Mouse (Mus musculus) testis, postnatal 14 days (tissue): ENCODE data around the gene Sptssb.

ENCODE experiments used
- DNase-seq: peaks from one replicate; pipeline ENCODE4 v3.0.0; 2021; ENCODE audit warnings: low spot score

The Sptssb gene

GRCm38 (mm10) chr3:69859858-69860588 lies at the start of gene Sptssb:
Gene Sptssb (minus strand): TSS chr3:69859940.
- DNase-seq = no peak

- DNase-seq = no peak
These were observed 48.3 kb upstream of the Sptssb start for GRCm38 (mm10) chr3:69908074-69908473.

- no peak for DNase-seq
These were observed 47.8 kb upstream of the Sptssb start for GRCm38 (mm10) chr3:69907564-69907963.

GRCm38 (mm10) chr3:69902787-69903477 lies 43.2 kb upstream of the Sptssb start:
- DNase-seq = no peak

GRCm38 (mm10) chr3:69902382-69902781 lies 42.6 kb upstream of the Sptssb start:
- no peak for DNase-seq

- DNase-seq = no peak
These were observed 42.2 kb upstream of the Sptssb start for GRCm38 (mm10) chr3:69901874-69902381.

- DNase-seq = no peak
These were observed 40.6 kb upstream of the Sptssb start for GRCm38 (mm10) chr3:69900335-69900734.

- DNase-seq = no peak
These were observed 38.3 kb upstream of the Sptssb start for GRCm38 (mm10) chr3:69897917-69898594.

GRCm38 (mm10) chr3:69895516-69895915 lies 35.8 kb upstream of the Sptssb start:
- DNase-seq = no peak

- DNase-seq = no peak
These were observed 32.7 kb upstream of the Sptssb start for GRCm38 (mm10) chr3:69892187-69893094.

GRCm38 (mm10) chr3:69885866-69886265 lies 26.1 kb upstream of the Sptssb start:
- DNase-seq = no peak

- DNase-seq = no peak
These were observed 24.0 kb upstream of the Sptssb start for GRCm38 (mm10) chr3:69883710-69884109.

- DNase-seq = no peak
These were observed 17.8 kb upstream of the Sptssb start for GRCm38 (mm10) chr3:69877538-69877937.

GRCm38 (mm10) chr3:69874721-69875120 lies 15.0 kb upstream of the Sptssb start:
- no peak for DNase-seq

- no peak for DNase-seq
These were observed 13.1 kb upstream of the Sptssb start for GRCm38 (mm10) chr3:69872661-69873327.

GRCm38 (mm10) chr3:69871174-69871573 lies 11.4 kb upstream of the Sptssb start:
- DNase-seq = no peak

- no peak for DNase-seq
These were observed 10.0 kb upstream of the Sptssb start for GRCm38 (mm10) chr3:69869702-69870101.

GRCm38 (mm10) chr3:69861789-69862395 lies 2.2 kb upstream of the Sptssb start:
- no peak for DNase-seq

GRCm38 (mm10) chr3:69860589-69861521 lies 1.1 kb upstream of the Sptssb start:
- no peak for DNase-seq

GRCm38 (mm10) chr3:69839485-69839884 lies 20.3 kb downstream of the Sptssb start:
- no peak for DNase-seq
